Mouse (Mus musculus) megakaryocyte-erythroid progenitor cell, adult 5-6 weeks (primary cell): Measurements from ENCODE around the gene Znhit6. TPM values are rescaled to one million over a fixed set of nuclear protein-coding genes. Genes with fewer than 3 reads are reported as not detected.

Source experiments
- ATAC-seq: replicated peaks from 2 replicates; pipeline ENCODE4 v1.8.0; 2016; ENCODE audit warnings: mild to moderate bottlenecking, inconsistent platforms; ENCODE audit not compliant: severe bottlenecking, poor library complexity, low FRiP score, low TSS enrichment
- total RNA-seq, 2 experiments: library from RNA; stranded (forward) in 1 of 2; stranded (reverse) in 1 of 2; fragments of 200-1000, 215-1000 nt in 1 of 2; fragments of >200 nt in 1 of 2; fragmentation: Nextera tagmentation in 1 of 2; gene quantifications; 2 replicates each; pipeline ENCODE4 v1.2.3; 2014 to 2017

The Znhit6 gene
- total RNA-seq, 2 experiments from 2014 or later: 33.5 to 38.1 TPM

DNA sequence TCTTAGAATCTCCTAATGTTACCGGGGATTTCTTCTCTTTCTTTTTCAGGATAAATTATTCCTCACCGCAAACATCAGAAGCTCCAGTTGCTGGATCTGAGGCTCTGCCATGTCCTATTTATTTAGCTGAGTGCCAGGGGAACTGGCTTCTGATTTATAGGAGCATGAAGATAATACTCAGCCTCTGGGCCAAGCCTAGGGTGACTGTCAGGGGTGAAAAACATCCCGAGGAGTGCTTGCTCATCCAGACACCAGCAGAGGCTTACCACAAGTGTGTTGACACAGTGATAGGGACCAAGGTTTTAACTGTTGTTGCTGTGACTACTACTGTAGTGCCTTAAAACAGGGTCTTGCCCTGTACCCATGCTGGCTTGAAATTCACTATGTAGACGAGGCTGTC lies 64.6 kb downstream of the Znhit6 start:
- ATAC-seq: no peak

DNA sequence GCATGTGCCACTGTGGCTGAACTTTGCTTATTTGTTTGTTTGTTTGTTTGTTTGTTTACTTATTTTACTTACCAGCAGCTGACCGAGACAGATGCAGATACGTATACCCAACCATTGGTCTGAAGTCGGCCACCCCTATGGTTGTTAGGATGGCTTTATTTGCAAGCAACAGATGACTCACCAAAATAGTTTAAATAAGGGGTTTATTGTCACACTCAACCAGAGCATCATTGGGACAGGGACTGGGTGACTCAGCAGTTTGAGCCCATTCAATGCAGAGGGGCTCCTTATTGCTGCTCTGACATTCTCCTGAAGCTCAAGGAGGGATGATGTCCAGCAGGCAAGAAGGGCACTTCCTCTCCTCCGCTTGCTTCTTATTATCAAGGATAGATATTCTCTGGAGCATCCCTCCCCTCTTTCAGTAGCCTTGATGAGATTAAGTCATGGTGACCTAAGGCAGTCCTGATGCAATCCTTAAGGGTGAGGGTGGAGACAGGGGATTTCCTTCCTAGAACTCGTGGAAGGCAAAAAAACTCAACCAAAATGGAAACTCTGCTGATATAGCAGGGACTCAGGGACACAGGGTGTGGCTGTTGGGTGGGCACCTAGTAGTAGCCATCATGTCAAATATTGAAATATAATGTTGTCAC lies 65.2 kb downstream of the Znhit6 start:
- no peak for ATAC-seq

- no peak for ATAC-seq
Measured at GRCm38 (mm10) chr3:145641878-145642277, 65.9 kb downstream of the Znhit6 start.

- ATAC-seq: no peak
Measured at GRCm38 (mm10) chr3:145642861-145643260, 66.9 kb downstream of the Znhit6 start.

DNA sequence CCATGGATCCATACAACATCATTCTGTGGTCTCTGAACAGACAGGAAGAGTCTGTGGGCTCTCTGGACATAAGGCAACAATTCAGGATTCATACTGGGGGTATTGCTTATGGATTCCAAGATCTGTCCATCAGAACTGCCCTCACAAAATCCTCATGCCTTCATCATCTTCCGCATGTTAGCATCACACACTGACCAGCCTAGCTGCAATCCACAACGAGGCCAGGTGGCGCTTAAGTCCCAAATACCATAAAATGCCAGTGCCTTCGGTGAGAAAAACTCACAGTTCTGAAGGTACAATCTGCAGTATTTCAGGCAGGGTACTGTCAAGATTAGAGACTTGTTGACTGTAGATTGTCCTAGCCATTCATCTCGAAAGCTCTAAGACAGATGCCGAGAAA lies 69.5 kb downstream of the Znhit6 start:
- no peak for ATAC-seq

DNA sequence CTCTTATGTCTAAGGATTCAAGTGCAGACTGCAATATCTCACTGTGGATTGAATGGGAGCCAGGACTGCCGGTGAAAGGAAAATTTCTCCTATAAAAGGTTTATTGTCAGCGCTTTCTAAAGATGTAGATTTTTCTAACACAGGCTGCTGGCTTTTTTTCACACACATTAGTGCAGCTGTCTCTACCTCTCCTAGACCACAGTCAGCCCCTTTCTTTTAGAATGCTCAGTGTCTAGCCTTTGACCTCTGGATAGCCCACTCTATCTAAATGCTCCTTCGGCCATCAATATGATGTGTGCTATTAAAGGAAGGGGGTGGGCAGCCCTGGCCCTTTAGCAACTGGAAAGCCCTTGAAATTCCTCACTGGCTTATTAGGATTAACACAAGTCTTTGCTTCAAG lies 70.0 kb downstream of the Znhit6 start:
- no peak for ATAC-seq

DNA sequence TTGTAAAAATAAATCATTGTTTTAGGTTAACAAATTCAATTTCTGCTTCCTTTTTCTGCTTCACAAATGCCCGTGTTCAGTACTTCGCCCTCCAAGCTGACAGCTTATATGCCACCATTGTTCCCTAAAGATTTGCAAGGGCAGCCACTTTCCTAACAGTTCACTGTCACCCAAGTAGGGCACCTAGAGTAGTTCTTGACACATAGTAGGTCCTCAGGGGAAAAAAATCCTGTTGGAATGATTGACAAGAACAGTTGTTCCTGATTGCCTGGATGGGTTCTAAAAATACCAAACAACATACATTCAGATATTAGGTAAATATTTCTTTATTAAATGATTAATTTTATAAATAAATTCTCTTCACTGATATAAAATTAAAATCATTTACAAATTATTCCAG lies 70.7 kb downstream of the Znhit6 start:
- no peak for ATAC-seq

- ATAC-seq: no peak
Measured at GRCm38 (mm10) chr3:145647416-145647815, 71.4 kb downstream of the Znhit6 start.

DNA sequence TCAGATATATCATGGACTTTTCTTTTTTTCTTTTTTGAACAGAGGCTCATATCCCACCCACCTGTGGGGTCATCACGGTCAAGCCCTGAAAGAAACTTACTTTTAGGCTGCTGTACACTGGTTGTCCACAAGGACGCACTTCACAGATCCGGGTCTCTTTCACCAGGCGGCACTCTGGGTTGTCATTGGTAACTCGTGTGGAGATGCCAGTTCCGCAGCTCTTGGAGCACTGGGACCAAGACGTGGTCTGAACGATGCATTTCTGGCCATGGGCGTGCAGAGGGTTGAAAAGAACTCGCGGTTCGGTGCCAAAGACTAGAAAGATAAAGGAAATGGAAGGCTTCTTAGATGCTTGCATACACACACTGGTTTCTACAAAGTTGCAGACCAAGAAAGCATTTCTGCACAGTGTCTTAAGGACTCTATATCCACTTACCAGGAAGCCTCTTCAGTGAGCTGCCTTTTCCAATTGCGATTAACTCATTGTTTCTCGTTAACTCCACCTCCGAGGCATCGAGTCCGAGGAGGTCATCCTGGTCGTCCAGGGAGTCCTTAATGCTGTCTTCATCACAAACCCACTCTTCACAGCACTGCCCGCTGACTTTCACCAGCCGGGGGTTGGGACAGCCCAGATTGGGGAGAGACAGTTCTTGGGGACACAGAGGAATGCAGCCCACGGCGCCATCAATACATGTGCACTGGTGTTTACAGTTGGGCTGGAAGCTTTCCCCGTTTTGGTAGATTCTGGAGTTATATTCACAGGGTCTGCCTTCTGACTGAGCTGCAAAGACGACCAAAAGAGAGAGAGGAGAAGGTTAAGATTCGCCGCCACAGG lies 72.3 kb downstream of the Znhit6 start:
- peak; percentile 43 for ATAC-seq

GRCm38 (mm10) chr3:145648991-145649851 lies 73.2 kb downstream of the Znhit6 start:
- ATAC-seq: no peak

DNA sequence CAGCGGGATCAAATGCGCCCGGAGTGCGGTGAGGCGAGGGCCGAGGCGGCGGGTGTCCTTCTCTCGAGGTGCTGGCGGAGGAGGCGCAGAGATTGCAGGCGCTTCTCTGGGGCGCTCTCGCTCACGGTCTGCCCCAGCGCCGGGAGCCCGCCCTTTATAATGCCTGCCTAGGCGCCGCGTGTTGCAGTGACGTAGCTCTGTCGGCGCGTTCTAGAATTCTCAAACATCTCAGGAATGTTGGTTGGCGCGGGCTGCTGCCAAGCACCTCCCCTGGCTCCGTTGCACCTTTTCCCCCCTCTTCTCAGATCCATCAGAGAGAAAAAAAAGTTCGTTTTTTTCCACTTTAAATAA lies 73.8 kb downstream of the Znhit6 start, which contains the start of gene Ccn1:
Gene Ccn1 (minus strand): TSS at position 130 of the 351 bp plus-strand sequence.
- ATAC-seq: no peak

- no peak for ATAC-seq
Measured at GRCm38 (mm10) chr3:145650298-145651011, 74.5 kb downstream of the Znhit6 start.

DNA sequence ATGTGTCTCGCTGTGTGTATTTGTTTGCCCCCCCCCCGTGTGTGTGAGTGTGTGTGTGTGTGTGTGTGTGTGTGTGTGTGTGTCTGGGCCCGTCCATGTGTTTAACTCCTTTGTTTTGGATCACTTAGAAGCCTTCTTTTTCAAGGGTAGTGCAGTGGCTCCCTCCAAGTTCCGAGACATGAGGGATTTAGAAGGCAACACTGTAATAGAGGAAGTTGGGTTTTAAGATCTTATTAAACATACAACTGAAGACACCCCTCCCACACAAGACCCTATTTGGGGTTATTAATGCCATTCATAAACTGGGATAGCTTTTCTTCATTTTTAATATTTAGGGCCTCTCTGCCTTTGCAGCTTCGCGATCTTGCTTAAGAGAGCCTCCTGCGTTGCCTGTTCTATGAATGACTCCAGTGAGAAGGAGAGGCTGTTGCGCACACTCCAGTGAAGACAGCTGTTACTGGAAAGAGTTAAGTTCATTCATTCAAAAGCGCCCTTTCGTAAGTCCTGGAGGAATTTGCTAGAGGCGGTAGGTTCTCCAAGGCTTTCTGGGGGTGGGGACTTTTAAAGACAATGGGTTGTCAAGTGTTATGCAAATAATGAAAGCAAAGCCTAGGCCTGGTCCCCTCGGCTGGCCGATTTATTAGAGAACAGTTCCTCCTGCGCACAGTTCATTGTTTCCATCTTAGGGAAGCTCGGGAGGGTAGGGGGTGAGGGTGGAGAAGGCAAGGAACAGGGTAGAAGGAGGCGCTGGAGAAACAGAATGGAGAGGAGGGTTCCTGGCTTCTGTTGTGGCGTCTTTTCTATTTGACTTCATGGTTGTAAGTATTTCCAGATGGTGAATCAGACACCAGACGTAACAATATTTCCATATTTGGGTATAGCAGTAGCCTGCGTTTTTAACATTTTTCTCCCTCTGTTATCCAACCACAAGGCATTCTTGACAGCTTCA lies 75.3 kb downstream of the Znhit6 start:
- ATAC-seq: no peak

DNA sequence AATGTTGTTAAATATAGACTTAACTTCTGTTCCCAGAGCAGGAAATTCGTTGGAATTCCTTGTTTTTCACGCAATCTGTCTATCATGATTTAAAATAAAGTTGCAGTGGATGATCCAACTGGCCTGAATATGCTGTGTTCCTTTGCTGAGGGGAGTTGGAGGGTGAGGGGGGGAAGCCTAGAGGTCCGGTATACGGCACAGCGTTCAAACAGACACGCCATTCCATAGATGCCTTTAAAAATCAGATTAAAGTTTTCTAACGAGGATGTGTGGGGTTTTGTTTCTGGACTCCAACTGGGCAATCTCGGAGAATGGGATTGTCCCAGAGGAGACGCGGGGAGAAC lies 75.9 kb downstream of the Znhit6 start:
- no peak for ATAC-seq

DNA sequence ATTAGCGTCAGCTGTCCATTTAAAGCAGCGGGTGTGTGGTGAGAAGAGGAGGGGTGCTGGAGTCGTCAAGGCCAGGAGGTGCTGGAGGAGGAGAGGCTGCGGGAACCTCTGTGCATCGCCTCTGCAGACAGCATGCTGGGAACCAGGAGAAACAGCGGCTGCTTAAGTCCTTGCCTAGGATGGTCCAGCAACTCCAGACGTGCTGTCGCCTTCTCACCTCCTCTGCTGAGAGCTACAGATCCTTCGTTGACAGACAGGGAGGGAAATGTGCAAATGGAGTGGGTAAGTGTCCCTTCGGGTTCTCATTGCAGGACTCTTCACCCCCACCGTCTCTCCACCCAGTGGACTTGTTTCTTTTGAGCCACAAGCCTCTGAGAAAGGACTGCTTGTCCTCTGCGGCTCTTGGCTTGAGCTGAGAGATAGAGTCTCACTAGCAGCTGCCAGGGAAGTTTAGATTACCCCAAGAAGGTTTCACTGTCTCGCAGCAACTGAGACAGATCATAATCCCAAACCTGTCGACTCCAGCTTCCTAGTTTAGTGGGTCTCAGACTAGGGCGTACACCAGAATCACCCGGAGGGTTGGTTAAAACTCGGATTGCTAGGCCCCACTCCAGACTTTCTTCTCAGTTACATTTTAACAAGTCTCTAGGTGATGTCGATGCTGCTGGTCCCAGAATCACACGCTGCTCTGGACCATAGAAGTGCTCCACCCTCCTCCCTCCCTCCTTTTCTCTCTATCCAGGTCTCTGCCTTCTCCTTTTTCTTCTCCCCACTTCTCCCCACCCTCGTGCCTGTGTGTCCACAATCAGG lies 76.5 kb downstream of the Znhit6 start:
- no peak for ATAC-seq

GRCm38 (mm10) chr3:145653191-145653940 lies 77.4 kb downstream of the Znhit6 start:
- ATAC-seq: peak; percentile 68

DNA sequence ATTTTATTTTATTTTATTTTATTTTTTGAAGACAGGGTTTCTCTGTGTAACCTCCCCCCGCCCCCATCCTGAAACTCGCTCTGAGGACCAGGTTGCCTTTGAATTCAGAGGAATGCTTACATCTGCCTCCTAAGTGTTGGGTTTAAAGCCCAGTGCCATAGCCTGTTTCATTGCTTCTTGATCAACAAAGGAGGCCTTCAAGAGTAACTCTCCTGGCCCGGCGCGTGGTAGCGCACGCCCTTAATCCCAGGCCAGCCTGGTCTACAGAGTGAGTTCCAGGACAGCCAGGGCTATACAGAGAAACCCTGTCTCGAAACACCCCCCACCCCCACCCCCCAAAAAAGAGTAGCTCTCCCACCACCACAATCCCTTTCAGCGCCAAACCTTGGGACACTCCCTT lies 78.0 kb downstream of the Znhit6 start:
- no peak for ATAC-seq
